Mouse (Mus musculus) right cerebral cortex, postnatal 4 days (tissue): ENCODE measurements around the gene Sept5.

Experiments used
- DNase-seq: peaks from one replicate; pipeline ENCODE4 v3.0.0-alpha.2; 2022

Sept5 gene

DNA sequence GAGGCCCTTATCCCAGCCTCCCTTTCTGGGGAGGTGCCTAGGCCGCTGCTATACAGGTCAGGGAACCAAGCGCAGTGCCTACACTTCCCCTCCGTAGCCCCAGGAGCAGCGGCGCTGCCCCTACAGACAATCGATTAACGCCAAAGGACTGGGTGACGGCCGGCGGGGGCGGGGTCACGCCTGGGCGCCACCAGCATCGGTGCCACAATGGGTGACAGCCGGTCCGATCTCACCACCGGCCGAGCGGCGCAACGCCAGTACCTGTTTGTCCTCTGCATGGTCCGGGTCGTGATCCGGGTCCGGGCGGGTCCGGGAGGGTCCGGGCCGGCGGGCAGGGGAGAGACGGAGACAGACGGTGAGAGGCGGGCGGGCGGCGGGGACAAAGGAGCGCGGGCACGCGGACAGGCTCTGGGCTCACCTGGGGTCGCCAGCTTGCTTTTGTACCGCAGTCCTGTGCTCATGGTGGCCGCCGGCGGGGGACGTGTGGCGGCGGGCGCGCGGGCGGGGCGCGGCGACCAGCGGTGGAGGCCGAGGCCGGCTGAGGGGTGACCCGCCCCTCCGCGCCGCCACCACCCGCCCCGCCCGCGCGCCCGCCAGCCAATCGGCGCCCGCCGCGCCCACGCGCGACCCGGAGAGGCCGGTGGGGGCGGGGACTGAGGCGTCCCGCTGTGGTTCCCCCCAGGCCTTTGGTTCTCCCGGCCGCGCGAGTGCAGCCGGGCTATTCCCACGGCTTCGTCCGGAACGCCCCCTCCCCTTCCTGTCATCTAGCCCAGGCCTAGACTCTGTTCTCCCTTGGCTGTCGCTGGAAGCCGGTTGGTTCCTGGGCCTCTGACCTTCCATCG is at the start of gene Sept5:
Sept5 (minus strand) TSS at position 565 of the 842 bp plus-strand sequence.
- peak; percentile 83 for DNase-seq

DNA sequence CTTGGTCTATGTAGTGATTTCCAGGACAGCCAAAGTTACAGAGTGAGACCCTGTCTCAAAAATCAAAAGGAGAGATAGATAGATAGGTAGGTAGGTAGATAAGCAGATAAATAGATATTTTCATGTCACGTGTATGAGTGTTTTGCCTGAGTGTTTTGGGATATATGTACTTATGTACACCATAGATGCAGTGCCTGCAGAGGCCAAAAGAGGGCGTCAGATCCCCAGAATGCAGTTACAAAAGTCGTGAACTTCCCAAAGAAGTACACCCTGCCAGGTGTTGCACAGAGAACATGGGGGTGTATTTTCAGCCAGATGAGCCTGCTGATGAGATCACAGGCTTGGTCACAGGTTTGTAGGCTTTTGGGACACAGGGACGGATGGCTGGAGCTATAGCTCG is 49.4 kb upstream of the Sept5 start:
- no peak for DNase-seq

DNA sequence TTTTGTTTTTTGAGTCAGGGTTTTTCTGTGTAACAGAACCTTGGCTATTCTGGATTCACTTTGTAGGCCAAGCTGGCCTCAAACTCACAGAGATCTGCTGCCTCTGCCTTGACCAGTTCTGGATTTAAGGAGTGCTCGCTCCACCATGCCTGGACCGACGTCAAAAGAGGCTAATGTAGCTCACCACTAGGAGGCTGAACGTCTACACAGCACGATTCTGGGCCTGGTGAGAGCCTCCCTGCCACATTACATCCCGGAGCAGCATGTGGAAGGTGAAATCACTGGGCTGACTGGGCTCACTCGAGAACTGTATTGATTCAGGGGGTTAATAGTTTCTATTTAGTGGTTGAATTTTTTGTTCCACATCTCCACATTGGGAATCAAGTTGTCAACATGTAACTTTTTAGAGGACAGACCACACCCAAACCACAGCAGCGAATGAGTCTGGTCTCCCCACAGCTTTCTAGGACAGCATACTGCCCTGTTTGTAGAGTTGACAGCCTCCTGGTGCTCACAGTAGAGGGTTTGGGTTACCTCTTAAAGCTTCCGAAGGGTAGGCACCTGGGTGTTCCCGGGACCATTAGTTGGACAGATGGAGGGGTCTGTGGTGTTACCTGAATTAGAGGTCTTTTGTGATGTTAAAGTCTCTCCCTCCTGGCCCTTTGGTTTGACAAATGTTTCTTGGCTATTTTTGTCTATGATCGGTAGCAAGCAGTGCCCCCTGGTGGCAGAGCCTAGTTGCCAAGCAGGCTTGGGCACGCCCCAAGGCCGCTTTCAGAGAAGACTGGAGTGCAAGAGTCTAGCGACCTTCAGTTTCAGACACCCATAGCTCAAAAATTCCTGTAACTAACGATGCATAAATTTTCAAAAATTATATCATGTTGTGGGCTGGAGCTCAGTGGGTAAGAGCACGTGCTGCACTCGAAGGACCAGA is 48.3 kb upstream of the Sept5 start:
- DNase-seq = peak; percentile 68

DNA sequence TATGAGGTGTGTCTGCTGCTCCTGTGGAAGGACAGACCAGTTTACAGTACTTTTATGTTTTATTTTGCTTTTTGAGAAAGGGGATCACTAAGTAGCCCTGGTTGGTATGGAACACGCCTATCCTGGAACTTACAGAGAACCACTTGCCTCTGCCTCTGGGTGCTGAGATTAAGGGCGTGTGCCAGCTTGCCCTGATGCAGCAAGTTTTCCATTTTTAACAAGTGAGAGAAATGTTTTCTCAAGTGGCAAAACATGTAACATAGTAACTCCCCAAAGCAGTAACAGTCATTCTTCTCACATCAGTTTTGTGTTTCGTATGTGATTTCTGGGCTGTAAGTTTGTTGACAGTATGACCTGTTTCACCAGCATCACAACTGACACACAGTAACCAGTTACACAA is 43.3 kb upstream of the Sept5 start:
- DNase-seq = no peak

GRCm38 (mm10) chr16:18672027-18672426 is 42.3 kb upstream of the Sept5 start:
- DNase-seq = no peak

DNA sequence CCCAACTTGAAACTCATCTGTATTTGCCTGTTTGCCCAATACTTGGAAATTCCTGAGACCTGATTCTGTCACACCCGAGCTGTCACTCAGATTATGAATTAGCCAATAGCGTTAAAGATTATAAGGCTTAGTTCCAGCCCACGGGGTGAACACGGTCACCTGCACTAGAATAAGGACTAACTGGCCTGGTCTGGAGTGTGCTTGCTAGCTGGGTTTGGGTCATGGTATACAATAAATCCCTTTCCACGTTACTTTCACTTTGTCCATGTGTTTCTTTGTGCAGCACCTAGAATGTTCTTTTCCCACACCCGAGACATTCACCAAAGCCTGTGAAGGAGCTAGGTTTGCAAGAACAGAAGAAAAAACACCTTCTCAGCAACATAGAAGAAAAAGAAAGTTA is 40.2 kb upstream of the Sept5 start:
- no peak for DNase-seq

DNA sequence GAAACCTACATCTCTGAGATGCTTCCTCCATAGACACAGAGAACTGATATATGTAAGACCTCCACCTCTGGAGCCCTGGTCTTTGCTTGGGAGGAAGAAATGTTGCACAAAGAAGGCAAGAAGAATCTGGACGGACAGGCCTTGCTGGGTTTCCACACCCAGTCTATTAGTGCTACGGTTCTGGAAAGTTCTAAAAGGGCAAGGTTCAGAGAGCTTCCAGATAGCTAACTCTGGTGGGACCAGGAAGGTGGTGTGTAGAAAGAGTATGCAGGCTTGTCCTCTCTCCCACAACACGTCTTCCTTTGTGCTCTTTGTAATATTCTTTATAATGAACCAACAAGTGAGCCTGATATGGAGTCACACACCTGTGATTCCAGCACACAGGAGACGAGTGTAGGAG is 28.8 kb upstream of the Sept5 start:
- no peak for DNase-seq

DNA sequence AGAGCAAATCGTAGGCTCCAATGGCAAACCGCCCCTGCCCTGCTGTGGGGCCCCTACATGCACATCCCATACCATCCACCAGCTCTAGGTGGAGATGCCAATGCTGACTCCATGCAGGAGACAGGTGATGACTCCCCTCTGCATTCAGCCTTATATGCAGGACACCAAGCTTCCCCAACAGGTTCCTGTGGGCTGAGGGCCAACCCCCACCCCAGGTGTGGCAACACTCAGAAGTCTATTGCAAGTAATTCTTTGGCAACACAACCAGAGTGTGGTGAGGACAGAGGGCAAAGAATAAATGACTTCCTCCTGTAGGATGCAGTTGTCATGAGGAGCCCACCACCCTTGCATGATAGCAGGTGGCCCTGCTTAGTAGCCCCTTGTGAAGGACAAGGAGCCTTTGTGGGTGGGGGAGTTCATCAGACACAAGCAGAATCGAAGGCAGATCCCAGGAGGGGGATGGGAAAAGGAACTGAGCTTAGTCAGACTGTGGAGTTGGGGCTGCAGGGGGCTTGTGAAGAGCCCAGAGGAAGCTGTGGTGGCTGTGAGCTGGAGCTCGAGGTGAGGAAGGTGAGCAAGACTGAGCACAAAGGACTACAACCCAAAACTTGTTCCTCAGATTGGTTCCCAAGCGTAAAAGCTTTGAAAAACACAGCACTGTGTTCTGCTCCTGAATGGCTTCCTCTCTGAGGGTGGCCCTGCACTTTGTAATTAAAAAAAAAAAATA is 25.8 kb upstream of the Sept5 start:
- DNase-seq = no peak

GRCm38 (mm10) chr16:18653290-18654160 is 23.8 kb upstream of the Sept5 start:
- no peak for DNase-seq

- DNase-seq = no peak
Observed at GRCm38 (mm10) chr16:18649126-18649525, 19.4 kb upstream of the Sept5 start.

- DNase-seq = no peak
Observed at GRCm38 (mm10) chr16:18645329-18645728, 15.6 kb upstream of the Sept5 start.

GRCm38 (mm10) chr16:18644485-18644884 is 14.7 kb upstream of the Sept5 start:
- no peak for DNase-seq

DNA sequence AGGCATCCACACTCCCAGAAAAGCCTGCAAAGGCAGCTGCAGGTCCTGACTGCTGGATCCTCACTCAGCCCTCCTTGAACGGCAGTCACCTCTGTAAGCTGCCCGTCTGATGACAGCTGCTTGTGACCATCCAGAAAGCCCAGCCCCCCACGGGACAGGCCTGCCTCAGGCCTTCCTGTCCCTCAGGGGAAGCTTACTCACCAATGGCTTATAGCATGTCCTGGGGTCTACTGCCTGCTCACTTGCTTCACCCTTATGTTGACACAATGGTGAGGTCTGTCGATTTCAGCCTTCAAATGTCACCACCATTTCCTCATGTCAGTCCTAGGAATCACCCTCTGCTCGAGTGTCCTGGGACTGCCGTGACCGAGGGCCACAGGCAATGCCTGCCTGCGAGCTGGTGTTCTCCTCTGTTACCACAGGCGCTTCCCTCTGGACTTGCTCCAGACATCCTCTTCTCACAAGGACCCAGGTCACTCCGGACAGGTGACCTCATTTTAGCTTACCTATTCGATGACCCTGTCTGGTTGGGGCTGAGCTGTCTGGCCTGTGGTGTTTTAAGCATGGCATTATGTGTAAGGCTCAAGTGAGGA is 13.7 kb upstream of the Sept5 start:
- no peak for DNase-seq

GRCm38 (mm10) chr16:18642897-18643296 is 13.1 kb upstream of the Sept5 start:
- no peak for DNase-seq

DNA sequence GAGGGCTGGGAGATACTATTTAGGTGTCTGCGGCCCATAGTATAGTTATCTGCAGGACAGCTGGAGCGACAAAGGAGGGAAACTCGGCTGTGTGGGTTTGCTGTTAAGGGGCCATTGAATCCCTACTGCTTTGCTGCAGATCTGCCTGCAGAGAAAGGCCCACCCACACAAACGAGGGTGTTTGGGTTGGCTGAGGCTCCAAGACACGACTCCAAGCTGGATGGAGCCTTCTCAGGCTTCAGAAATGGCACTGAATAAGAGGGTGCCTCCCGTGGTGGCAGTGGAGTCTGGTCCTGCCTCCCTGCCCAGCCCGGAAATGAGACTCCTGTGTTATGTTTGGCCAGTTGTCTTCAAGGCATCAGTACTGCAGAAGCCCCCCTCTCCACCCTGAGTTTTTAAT is 12.5 kb upstream of the Sept5 start:
- DNase-seq = no peak

- DNase-seq = no peak
Observed at GRCm38 (mm10) chr16:18639382-18639929, 9.7 kb upstream of the Sept5 start.

DNA sequence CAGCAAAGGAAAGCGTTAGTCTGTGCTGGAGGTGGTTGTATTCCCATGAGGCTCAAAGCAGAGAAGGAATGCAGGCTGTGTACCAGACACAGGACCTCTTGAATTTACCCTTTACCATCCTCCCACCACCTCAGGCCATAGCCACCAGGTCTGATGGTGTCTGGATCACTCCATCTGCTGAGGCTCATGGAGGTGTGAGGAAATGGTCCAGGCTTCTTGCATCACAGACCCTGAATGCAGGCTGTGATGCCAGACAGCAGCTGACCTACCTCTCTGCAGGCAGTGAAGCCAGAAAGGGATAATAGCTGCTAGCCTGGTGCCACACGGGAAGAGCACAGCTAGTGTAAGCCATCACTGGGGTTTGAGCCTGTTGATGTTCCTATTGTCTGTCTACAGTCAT is 8.6 kb upstream of the Sept5 start:
- DNase-seq = no peak

GRCm38 (mm10) chr16:18636804-18637203 is 7.0 kb upstream of the Sept5 start:
- no peak for DNase-seq

DNA sequence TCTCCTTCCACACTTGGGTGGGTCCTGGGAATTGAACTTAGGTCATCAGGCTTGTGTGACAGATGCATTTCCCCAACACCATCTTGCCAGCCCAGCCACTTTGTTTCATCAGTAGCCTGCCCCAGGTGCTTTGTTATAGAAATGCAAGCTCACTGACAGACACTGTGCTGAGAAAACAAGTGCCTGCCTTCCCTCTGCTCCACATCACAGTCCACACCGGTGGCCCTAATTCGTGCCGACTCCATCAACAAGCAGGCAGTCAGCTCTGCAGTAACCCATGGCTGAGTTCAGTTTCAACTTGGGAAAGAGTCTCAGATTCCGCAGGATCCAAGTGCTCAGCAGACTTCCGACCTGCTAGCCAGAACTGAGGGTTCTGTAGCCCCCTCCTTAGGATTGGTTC is 6.6 kb upstream of the Sept5 start:
- DNase-seq = no peak

DNA sequence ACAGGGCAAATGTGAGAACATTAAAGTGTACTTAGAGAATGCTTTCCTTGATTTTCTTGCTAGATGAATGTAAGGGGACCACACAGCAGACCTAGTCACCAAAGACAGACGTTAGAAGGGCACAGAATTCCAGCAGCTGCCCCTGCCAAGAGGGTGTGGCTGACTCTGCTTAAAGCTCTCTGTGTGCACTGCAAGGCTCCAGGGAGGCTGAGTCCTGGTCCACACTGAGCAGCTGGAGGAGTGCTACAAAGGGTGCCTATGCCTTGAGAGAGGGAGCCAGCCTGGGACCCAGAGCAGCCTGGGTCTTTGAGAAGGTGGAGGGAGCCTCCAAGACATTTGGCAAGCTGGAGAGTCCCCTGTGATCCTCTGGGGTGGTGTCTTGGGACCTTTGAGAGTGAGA is 3.6 kb upstream of the Sept5 start:
- no peak for DNase-seq

- no peak for DNase-seq
Observed at GRCm38 (mm10) chr16:18632816-18633215, 3.1 kb upstream of the Sept5 start.
